In genomic region chr13:49462921-49463320, GRCm38 (mm10) we compare ENCODE assay signal across 29 mouse cellular contexts. TPM values are rescaled to one million over a fixed set of nuclear protein-coding genes. Genes with fewer than 3 reads are reported as not detected.
"Had no signal": no experiment of that assay in that cellular context is flagged by ENCODE, and none has a peak within 500 bp of the region (broad histone marks: within the 10 kb centered on the region; RNA-seq: fewer than 3 reads in every experiment).

No protein-coding gene starts in this region.

- H3K4me1 ChIP-seq: heart, embryonic 10.5 days; heart, embryonic 12.5 days; hindbrain, embryonic 13.5 days; hindbrain, embryonic 15.5 days; intestine, embryonic 15.5 days had no signal

- H3K27ac ChIP-seq: heart, embryonic 10.5 days; heart, embryonic 13.5 days; heart, embryonic 15.5 days; hindbrain, embryonic 10.5 days; hindbrain, embryonic 12.5 days; hindbrain, embryonic 13.5 days; hindbrain, embryonic 14.5 days; hindbrain, embryonic 15.5 days; hindbrain, postnatal 0 days; intestine, embryonic 15.5 days; kidney, embryonic 15.5 days; kidney, postnatal 0 days had no signal

- DNase-seq: heart, postnatal 10 days; heart, postnatal 14 days; heart, postnatal 36 days; heart, postnatal 4 days; kidney, adult 11 months; kidney, adult 18-20 months; kidney, adult 2 months; kidney, adult 8-10 months; kidney, adult 9 months; kidney, postnatal 10 days; kidney, postnatal 14 days; kidney, postnatal 25 days; kidney, postnatal 36 days; kidney, postnatal 4 days; layer of hippocampus, postnatal 36 days had no signal

- H3K9me3 ChIP-seq: heart, embryonic 10.5 days; heart, embryonic 12.5 days; heart, embryonic 13.5 days; heart, embryonic 15.5 days; hindbrain, embryonic 10.5 days; hindbrain, embryonic 12.5 days; hindbrain, embryonic 13.5 days; hindbrain, embryonic 15.5 days; intestine, embryonic 15.5 days; kidney, embryonic 15.5 days had no signal

- H3K4me3 ChIP-seq: heart, embryonic 10.5 days; heart, embryonic 12.5 days; heart, embryonic 13.5 days; heart, embryonic 15.5 days; hindbrain, embryonic 10.5 days; hindbrain, embryonic 12.5 days; hindbrain, embryonic 13.5 days; hindbrain, embryonic 15.5 days; intestine, embryonic 15.5 days; kidney, embryonic 15.5 days had no signal

- H3K4me2 ChIP-seq: heart, embryonic 11.5 days; heart, embryonic 12.5 days; heart, embryonic 13.5 days; heart, embryonic 15.5 days; hindbrain, embryonic 12.5 days; hindbrain, embryonic 13.5 days; hindbrain, embryonic 14.5 days; hindbrain, embryonic 15.5 days; intestine, embryonic 15.5 days; kidney, embryonic 15.5 days had no signal

- H3K27me3 ChIP-seq: heart, embryonic 12.5 days; heart, embryonic 13.5 days; heart, embryonic 15.5 days; hindbrain, embryonic 12.5 days; hindbrain, embryonic 13.5 days; hindbrain, embryonic 15.5 days; intestine, embryonic 15.5 days; kidney, embryonic 15.5 days had no signal

- H3K9ac ChIP-seq: heart, embryonic 12.5 days; heart, embryonic 13.5 days; heart, embryonic 15.5 days; hindbrain, embryonic 12.5 days; hindbrain, embryonic 13.5 days; hindbrain, embryonic 14.5 days; hindbrain, embryonic 15.5 days; intestine, embryonic 15.5 days; kidney, embryonic 15.5 days had no signal

RNA-seq across cellular contexts. Expression of gene Tes3-ps, which starts 30.2 kb away (rescaled TPM):
- polyA plus RNA-seq: kidney, adult 2 months had no signal
